Mouse (Mus musculus) spleen, adult 2 months (tissue): ENCODE measurements around the gene Mepce. TPM values are rescaled to one million over a fixed set of nuclear protein-coding genes. Genes with fewer than 3 reads are reported as not detected.

Experiments
- DNase-seq, 2 experiments: peaks; one replicate each; pipeline versions ENCODE4 v3.0.0 to v3.0.0-alpha.2; 2012 to 2021; ENCODE audit warnings: low spot score in 2 of 2, low read depth in 1 of 2
- H3K27ac ChIP-seq: fragments of 200-500 bp; 2 replicates; pipeline ENCODE4 v1.5.1; 2012; ENCODE audit warnings: low read length, inconsistent platforms; ENCODE audit not compliant: insufficient read depth
- H3K27me3 ChIP-seq: fragments of 200-500 bp; 2 replicates; pipeline ENCODE4 v1.6.1; 2012; ENCODE audit warnings: mild to moderate bottlenecking, moderate library complexity, low read length, inconsistent platforms; ENCODE audit not compliant: control insufficient read depth, insufficient read depth
- H3K36me3 ChIP-seq: fragments of 200-500 bp; 2 replicates; pipeline ENCODE4 v1.6.1; 2012; ENCODE audit warnings: mild to moderate bottlenecking, low read length, inconsistent platforms; ENCODE audit not compliant: control insufficient read depth, insufficient read depth
- H3K4me1 ChIP-seq: fragments of 200-500 bp; 2 replicates; pipeline ENCODE4 v1.6.1; 2011; ENCODE audit warnings: inconsistent platforms; ENCODE audit not compliant: control insufficient read depth, insufficient read depth, insufficient read length
- H3K4me3 ChIP-seq: fragments of 200-500 bp; 2 replicates; pipeline ENCODE4 v1.5.1; 2011; ENCODE audit warnings: mild to moderate bottlenecking, inconsistent platforms; ENCODE audit not compliant: insufficient read depth, insufficient read length; ENCODE audit errors: extremely low read depth
- CTCF ChIP-seq: fragments of 200-500 bp; IDR thresholded peaks from 2 replicates; pipeline ENCODE4 v1.5.1; 2011; ENCODE audit warnings: mild to moderate bottlenecking, inconsistent platforms; ENCODE audit not compliant: insufficient read depth, insufficient read length, insufficient replicate concordance; ENCODE audit errors: extremely low read depth
- POLR2A ChIP-seq: fragments of 200-500 bp; IDR thresholded peaks from 2 replicates; pipeline ENCODE4 v1.6.1; 2011; ENCODE audit warnings: low read depth, low read length, inconsistent platforms
- WGBS: fragments of 180-500 bp; shearing (Covaris S2); methylation state at CpG from one replicate; pipeline ENCODE4 v1.1.7; 2018; 5-methylcytosine and 5-hydroxymethylcytosine counted together
- polyA plus RNA-seq: library from polyadenylated mRNA; depleted of rRNA; stranded (reverse); fragments of >200 nt; gene quantifications from 2 replicates; pipeline ENCODE4 v1.2.3, GENCODE M21; 2012

The Mepce gene
- polyA plus RNA-seq, 1 experiment, result 36.9 TPM

- 86% methylated on average over 4 of the region's 4 CpGs for WGBS
- H3K27ac ChIP-seq, result no peak overlapping the region
- no peak for TF ChIP-seq CTCF
- TF ChIP-seq POLR2A, result no peak
- no peaks in the 10 kb centered on the region for H3K27me3 ChIP-seq
- H3K4me3 ChIP-seq, result no peak overlapping the region
- no peaks in the 10 kb centered on the region for H3K36me3 ChIP-seq
- H3K4me1 ChIP-seq, result peaks cover 7% of the 10 kb centered on the region; the same call in 1 of the 2 replicates
- no peak for DNase-seq
Measured at GRCm38 (mm10) chr5:137822126-137822525, 34.7 kb upstream of the Mepce start.

DNA sequence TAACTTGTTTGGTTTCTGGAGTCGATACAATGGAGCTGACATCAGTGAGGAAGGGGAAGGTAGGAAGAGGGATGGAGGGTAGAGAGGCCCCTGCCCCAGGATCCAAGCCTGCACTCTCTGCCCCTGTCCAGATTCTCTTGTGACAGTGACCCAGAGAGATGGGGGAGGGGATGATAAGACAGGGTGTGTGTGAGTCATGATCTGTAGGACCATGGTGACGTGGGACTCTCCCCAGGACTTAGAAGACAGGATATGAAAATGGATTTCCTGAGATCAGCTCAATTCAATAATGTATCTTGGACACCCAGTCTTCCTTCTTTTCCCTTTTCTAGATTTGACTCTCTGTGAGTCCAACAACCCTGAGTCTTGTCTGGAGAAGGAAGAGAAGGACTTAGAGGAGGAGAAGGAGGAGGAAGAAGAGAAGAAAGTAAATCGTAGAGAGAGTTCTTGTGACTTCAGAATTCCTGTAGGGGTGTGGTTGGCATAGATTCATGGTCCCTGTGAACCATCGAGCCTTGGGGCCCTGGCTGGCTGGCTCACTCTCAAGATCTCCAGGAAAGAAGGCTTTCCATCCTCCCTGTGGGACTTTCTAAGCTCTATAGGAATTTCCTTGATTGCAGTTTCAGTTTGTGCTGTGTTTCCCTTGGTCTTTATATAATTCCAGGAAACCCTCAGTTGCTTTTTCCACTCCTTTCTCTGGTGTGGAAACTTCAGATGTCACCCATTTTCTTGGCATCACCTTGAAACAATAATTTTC lies 30.2 kb upstream of the Mepce start:
- no peak for DNase-seq
- Histone ChIP-seq H3K4me3 (no peak overlapping the region), H3K27me3 (no peaks in the 10 kb centered on the region), H3K36me3 (no peaks in the 10 kb centered on the region), H3K4me1 (no peaks in the 10 kb centered on the region), H3K27ac (no peak overlapping the region)
- TF ChIP-seq POLR2A (no peak), CTCF (no peak)
- WGBS, result 68% methylated on average over 4 of the region's 4 CpGs

DNA sequence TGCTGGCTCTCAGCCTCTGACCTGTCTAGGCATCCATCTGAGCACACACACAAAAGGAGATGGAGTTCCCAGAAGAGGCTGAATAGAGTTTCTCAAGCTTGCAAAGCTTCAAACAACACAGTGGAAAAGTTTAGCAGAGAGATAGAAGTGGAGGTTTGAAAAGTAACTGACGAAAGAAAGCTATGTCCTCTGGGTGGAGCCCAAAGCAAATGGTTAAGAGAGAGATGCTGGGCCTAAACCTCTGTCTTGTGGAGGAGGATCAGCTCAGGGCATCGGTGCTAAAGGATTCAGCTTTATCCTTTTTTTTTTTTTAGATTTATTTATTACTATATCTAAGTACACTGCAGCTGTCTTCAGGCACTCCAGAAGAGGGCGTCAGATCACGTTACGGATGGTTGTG lies 20.9 kb upstream of the Mepce start:
- Histone ChIP-seq H3K27me3 (no peaks in the 10 kb centered on the region), H3K4me1 (no peaks in the 10 kb centered on the region), H3K27ac (no peak overlapping the region), H3K4me3 (no peak overlapping the region), H3K36me3 (no peaks in the 10 kb centered on the region)
- DNase-seq, result no peak
- WGBS, result 90% methylated on average over 5 of the region's 5 CpGs
- TF ChIP-seq POLR2A (no peak), CTCF (no peak)

GRCm38 (mm10) chr5:137806158-137806557 lies 18.7 kb upstream of the Mepce start:
- TF ChIP-seq POLR2A, result no peak
- TF ChIP-seq CTCF, result no peak
- 90% methylated on average over 1 of the region's 1 CpGs for WGBS
- Histone ChIP-seq H3K27me3 (no peaks in the 10 kb centered on the region), H3K4me3 (no peak overlapping the region), H3K36me3 (no peaks in the 10 kb centered on the region), H3K27ac (no peak overlapping the region), H3K4me1 (no peaks in the 10 kb centered on the region)
- no peak for DNase-seq

DNA sequence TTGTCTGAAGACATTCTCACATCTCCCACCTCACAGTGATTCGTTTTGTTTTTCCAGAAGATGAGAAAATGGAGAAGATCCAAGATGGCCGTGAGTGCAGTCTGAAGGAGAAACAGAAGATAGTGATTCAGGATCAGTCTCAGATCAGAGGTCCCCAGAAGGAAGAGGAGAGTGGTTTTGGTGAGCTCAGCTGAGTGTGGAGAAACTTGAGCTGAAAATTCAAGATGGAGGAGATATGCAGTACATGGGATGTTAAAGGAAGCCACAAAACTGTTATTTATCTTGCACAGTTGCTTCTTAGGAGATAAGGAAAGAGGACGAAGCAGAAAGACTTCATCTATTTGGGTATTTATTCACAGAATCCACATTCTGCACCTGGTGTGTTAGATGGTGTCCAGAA lies 13.5 kb upstream of the Mepce start:
- DNase-seq, result no peak
- WGBS, result 78% methylated on average over 3 of the region's 3 CpGs
- Histone ChIP-seq H3K4me1 (no peaks in the 10 kb centered on the region), H3K4me3 (no peak overlapping the region), H3K27me3 (no peaks in the 10 kb centered on the region), H3K36me3 (no peaks in the 10 kb centered on the region; the same call in 1 of the 2 replicates), H3K27ac (no peak overlapping the region)
- TF ChIP-seq CTCF, result no peak
- no peak for TF ChIP-seq POLR2A

GRCm38 (mm10) chr5:137796606-137797005 lies 9.2 kb upstream of the Mepce start:
- 63% methylated on average over 3 of the region's 3 CpGs for whole genome bisulfite sequencing
- H3K36me3 ChIP-seq, result no peaks in the 10 kb centered on the region; the same call in 1 of the 2 replicates
- TF ChIP-seq POLR2A, result no peak
- no peak for TF ChIP-seq CTCF
- H3K27ac ChIP-seq, result no peak overlapping the region
- no peaks in the 10 kb centered on the region for H3K27me3 ChIP-seq
- H3K4me3 ChIP-seq, result no peak overlapping the region
- no peaks in the 10 kb centered on the region for H3K4me1 ChIP-seq
- no peak for DNase-seq

DNA sequence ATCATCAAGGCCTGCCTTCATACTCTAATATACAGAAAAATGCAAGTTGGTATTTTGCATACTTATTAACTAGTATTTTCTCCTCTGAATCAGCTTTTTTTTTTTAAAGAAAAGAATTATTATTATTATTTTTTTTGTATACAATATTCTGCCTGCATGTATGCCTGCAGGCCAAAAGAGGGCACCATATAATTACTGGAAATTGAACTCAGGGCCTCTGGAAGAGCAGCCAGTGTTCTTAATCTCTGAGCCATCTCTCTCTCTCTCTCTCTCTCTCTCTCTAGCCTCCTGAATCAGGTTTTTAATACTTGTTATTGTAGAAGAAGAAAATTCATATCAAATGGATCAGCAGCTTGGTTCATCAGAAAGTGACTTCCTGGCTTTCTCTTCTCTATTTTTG lies 4.1 kb upstream of the Mepce start:
- Histone ChIP-seq H3K27ac (no peak overlapping the region), H3K27me3 (no peaks in the 10 kb centered on the region), H3K4me1 (no peaks in the 10 kb centered on the region; the same call in none of the 2 replicates), H3K36me3 (no peaks in the 10 kb centered on the region; the same call in 1 of the 2 replicates), H3K4me3 (no peak overlapping the region)
- DNase-seq, result no peak
- no peak for TF ChIP-seq POLR2A
- no peak for TF ChIP-seq CTCF
